Mouse (Mus musculus): ENCODE data around the gene Fbxw9. TPM values are rescaled to one million over a fixed set of nuclear protein-coding genes. Genes with fewer than 3 reads are reported as not detected.
A peak's percentile ranks its signal among the peaks of the same experiment; 100 is the strongest.

Fbxw9 gene
- total and polyA plus RNA-seq, 3 experiments, result 7.3 to 21.9 (median 11.7) TPM

- TF ChIP-seq MYC (IDR thresholded peaks at IDR 0.05; ENCODE audit: low read depth, low read length) (peak; percentile 79), SMC3 (IDR thresholded peaks at IDR 0.05; ENCODE audit: low read depth, low read length) (no peak), MAX (IDR thresholded peaks at IDR 0.05; ENCODE audit: low read length) (peak; percentile 78), CHD2 (IDR thresholded peaks at IDR 0.05; ENCODE audit: low read length) (peak; percentile 40; the same call in 1 of the 2 replicates), MXI1 (IDR thresholded peaks at IDR 0.05; ENCODE audit: low read depth, low read length) (peak; percentile 62), MAFK (IDR thresholded peaks at IDR 0.05; ENCODE audit: insufficient replicate concordance, low read length) (no peak), TCF12 (IDR thresholded peaks at IDR 0.05; ENCODE audit: low read depth, low read length) (0 out of 2 replicates have a peak, but pooled peaks have one; percentile 34), POLR2A (IDR thresholded peaks at IDR 0.05; ENCODE audit: low read depth, low read length) (peak; percentile 10; the same call in 1 of the 2 replicates), BHLHE40 (IDR thresholded peaks at IDR 0.05; ENCODE audit: low read depth, low read length) (peak; percentile 51; the same call in 1 of the 2 replicates), JUN (IDR thresholded peaks at IDR 0.05; ENCODE audit: insufficient read depth, low read depth, low read length) (no peak), SIN3A (IDR thresholded peaks at IDR 0.05; ENCODE audit: low read length) (0 out of 2 replicates have a peak, but pooled peaks have one; percentile 22), ZMIZ1 (IDR thresholded peaks at IDR 0.05; ENCODE audit: low read depth, low read length) (peak; percentile 18; the same call in 1 of the 2 replicates)
- peaks cover 42% of the 10 kb centered on the region for H3K79me2 ChIP-seq (replicated peaks; ENCODE audit: control insufficient read depth, extremely low read depth, insufficient read depth, poor library complexity, severe bottlenecking)
- peak overlapping the region; percentile 93 for H3K4me2 ChIP-seq (ENCODE audit: insufficient read depth, low read depth, poor library complexity, severe bottlenecking)
- dilution Hi-C loops (cut with MboI; ENCODE audit: extremely low pct_ligation_motif_present, extremely low pct_unique_long_range_greater_than_20kb, low sequenced_read_pairs), result no loop called here
- H3K27ac ChIP-seq (ENCODE audit: insufficient read depth, low read depth), result peak overlapping the region; percentile 78
- H3K36me3 ChIP-seq (replicated peaks in 1 of 2; ENCODE audit: control insufficient read depth in 1 of 2, insufficient read depth in 1 of 2, low read length in 1 of 2), result peaks cover 27 to 44% of the 10 kb centered on the region in 2 experiments
- H3K4me3 ChIP-seq (replicated peaks in 1 of 3; ENCODE audit: low read depth in 2 of 3, low read length in 2 of 3, poor library complexity in 1 of 3), result peak overlapping the region; percentile 66 to 90 (median 88)
- H3K4me1 ChIP-seq (ENCODE audit: control insufficient read depth in 1 of 2, insufficient read depth in 2 of 2), result peaks cover 3 to 40% of the 10 kb centered on the region in 2 experiments
- H3K9me3 ChIP-seq (replicated peaks; ENCODE audit: low read length), result no peaks in the 10 kb centered on the region
- H3K27me3 ChIP-seq (replicated peaks), result no peaks in the 10 kb centered on the region
- in situ Hi-C loops (cut with MboI; ENCODE audit: low pct_ligation_motif_present, low pct_unique_long_range_greater_than_20kb, low sequenced_read_pairs), result no loop called here
- peak; percentile 54 for DNase-seq (ENCODE audit: extremely low read depth)
- H3K9ac ChIP-seq (ENCODE audit: insufficient read depth, low read depth), result peak overlapping the region; percentile 72
Observed at GRCm38 (mm10) chr8:85035728-85036310, 24.0 kb upstream of the Fbxw9 start.

GRCm38 (mm10) chr8:85036381-85036717 is 23.5 kb upstream of the Fbxw9 start:
- H3K27me3 ChIP-seq (replicated peaks), result no peaks in the 10 kb centered on the region
- peaks cover 48% of the 10 kb centered on the region for H3K79me2 ChIP-seq (replicated peaks; ENCODE audit: control insufficient read depth, extremely low read depth, insufficient read depth, poor library complexity, severe bottlenecking)
- in situ Hi-C loops (cut with MboI; ENCODE audit: low pct_ligation_motif_present, low pct_unique_long_range_greater_than_20kb, low sequenced_read_pairs) (no loop called here), dilution Hi-C loops (cut with MboI; ENCODE audit: extremely low pct_ligation_motif_present, extremely low pct_unique_long_range_greater_than_20kb, low sequenced_read_pairs) (no loop called here)
- H3K9me3 ChIP-seq (replicated peaks; ENCODE audit: low read length), result no peaks in the 10 kb centered on the region
- H3K27ac ChIP-seq (ENCODE audit: insufficient read depth, low read depth), result peak overlapping the region; percentile 78; the same call in 1 of the 2 replicates
- TF ChIP-seq CHD1 (IDR thresholded peaks at IDR 0.05; ENCODE audit: low read depth, low read length) (peak; percentile 64; the same call in 1 of the 2 replicates), TCF12 (IDR thresholded peaks at IDR 0.05; ENCODE audit: low read depth, low read length) (peak; percentile 50; the same call in 1 of the 2 replicates), MAFK (IDR thresholded peaks at IDR 0.05; ENCODE audit: insufficient replicate concordance, low read length) (0 out of 2 replicates have a peak, but pooled peaks have one; percentile 17), POLR2A (IDR thresholded peaks at IDR 0.05; ENCODE audit: low read depth, low read length) (peak; percentile 52; the same call in 1 of the 2 replicates), JUND (conservative IDR thresholded peaks at IDR 0.05; ENCODE audit: low read depth, low read length) (no peak), ZMIZ1 (IDR thresholded peaks at IDR 0.05; ENCODE audit: low read depth, low read length) (0 out of 2 replicates have a peak, but pooled peaks have one; percentile 16), NELFE (IDR thresholded peaks at IDR 0.05; ENCODE audit: low read depth, low read length) (peak; percentile 69; the same call in 1 of the 2 replicates), NRF1 (IDR thresholded peaks at IDR 0.05; ENCODE audit: low read depth, low read length) (no peak), POLR2AphosphoS2 (IDR thresholded peaks at IDR 0.05; ENCODE audit: low read depth, low read length) (0 out of 2 replicates have a peak, but pooled peaks have one; percentile 54)
- peaks cover 3 to 45% of the 10 kb centered on the region in 2 experiments for H3K4me1 ChIP-seq (ENCODE audit: control insufficient read depth in 1 of 2, insufficient read depth in 2 of 2)
- H3K9ac ChIP-seq (ENCODE audit: insufficient read depth, low read depth), result peak overlapping the region; percentile 72
- H3K36me3 ChIP-seq (replicated peaks in 1 of 2; ENCODE audit: control insufficient read depth in 1 of 2, insufficient read depth in 1 of 2, low read length in 1 of 2), result peaks cover 28 to 45% of the 10 kb centered on the region in 2 experiments
- no peak for DNase-seq (ENCODE audit: extremely low read depth)
- H3K4me3 ChIP-seq (replicated peaks in 1 of 3; ENCODE audit: low read depth in 2 of 3, low read length in 2 of 3, poor library complexity in 1 of 3), result peak overlapping the region; percentile 66 to 90 (median 88)
- peak overlapping the region; percentile 93 for H3K4me2 ChIP-seq (ENCODE audit: insufficient read depth, low read depth, poor library complexity, severe bottlenecking)

All from CH12.LX (cell line).